Mouse (Mus musculus): ENCODE data around the gene Zcchc18.

- TF ChIP-seq EP300 (IDR thresholded peaks at IDR 0.05) (no peak), CTCF (IDR thresholded peaks at IDR 0.05) (no peak)
Observed at GRCm38 (mm10) chrX:136991274-136991673, 1.7 kb upstream of the Zcchc18 start.
